Mouse (Mus musculus) gastrocnemius, postnatal 25 days (tissue): ENCODE measurements around the gene Naa60. TPM values are rescaled to one million over a fixed set of nuclear protein-coding genes. Genes with fewer than 3 reads are reported as not detected.
"Not testable (repeated sequence)": the region's sequence is repeated elsewhere in the genome, so short reads cannot be mapped to it uniquely, and the experiment has no call there.

ENCODE experiments used
- DNase-seq: peaks from one replicate; pipeline ENCODE4 v3.0.0; 2022
- long read RNA-seq, 2 experiments: library from polyadenylated mRNA; stranded (forward); transcript quantifications; one replicate each; pipeline ENCODE4 v2.0.0; 2021
- total RNA-seq, 2 experiments: library from RNA; stranded (reverse); gene quantifications; 1 replicate in 1 of 2; 2 replicates in 1 of 2; pipeline ENCODE4 v1.2.3; 2021

Naa60 gene
- total RNA-seq, result 10 to 100 TPM; 22.7 to 29.7 TPM
- long read RNA-seq, experiment 1, transcript Naa60-212 (7 exons, 2,424 nt), result major isoform, 9 of 18 reads
- long read RNA-seq, experiment 1, partial matches to known transcripts, result 0 of 18 reads
- long read RNA-seq, experiment 1, other reads (novel, unspliced or antisense), result 9 of 18 reads
- long read RNA-seq, experiment 2, transcript Naa60-212 (7 exons, 2,424 nt), result major isoform, 13 of 28 reads
- long read RNA-seq, experiment 2, partial matches to known transcripts, result 5 of 28 reads
- long read RNA-seq, experiment 2, other reads (novel, unspliced or antisense), result 9 of 28 reads

GRCm38 (mm10) chr16:3872216-3873047 is at the start of gene Naa60:
Gene Naa60, plus strand, starts transcription at chr16:3872375.
- DNase-seq, result peak; percentile 92

- no peak for DNase-seq
These were observed 44.2 kb upstream of the Naa60 start for GRCm38 (mm10) chr16:3828021-3828420.

- DNase-seq, result no peak
These were observed 42.4 kb upstream of the Naa60 start for GRCm38 (mm10) chr16:3829727-3830126.

GRCm38 (mm10) chr16:3830588-3831109 is 41.5 kb upstream of the Naa60 start, which contains the start of gene Olfr15:
Gene Olfr15, plus strand, starts transcription at chr16:3830878.
- no peak for DNase-seq

- no peak for DNase-seq
These were observed 36.7 kb upstream of the Naa60 start for GRCm38 (mm10) chr16:3835461-3835860.

GRCm38 (mm10) chr16:3839157-3839885 is 32.9 kb upstream of the Naa60 start:
- no peak for DNase-seq

GRCm38 (mm10) chr16:3842989-3843388 is 29.2 kb upstream of the Naa60 start:
- no peak for DNase-seq

GRCm38 (mm10) chr16:3843796-3844195 is 28.4 kb upstream of the Naa60 start:
- DNase-seq, result no peak

GRCm38 (mm10) chr16:3846711-3847518 is 25.3 kb upstream of the Naa60 start, which contains the start of gene Zfp174:
Gene Zfp174, plus strand, starts transcription at chr16:3847268.
- peak; percentile 94 for DNase-seq

GRCm38 (mm10) chr16:3847871-3848270 is 24.3 kb upstream of the Naa60 start:
- no peak for DNase-seq

- no peak for DNase-seq
These were observed 23.8 kb upstream of the Naa60 start for GRCm38 (mm10) chr16:3848416-3848815.

GRCm38 (mm10) chr16:3851301-3851700 is 20.9 kb upstream of the Naa60 start:
- DNase-seq, result not testable (repeated sequence)

GRCm38 (mm10) chr16:3852586-3852985 is 19.6 kb upstream of the Naa60 start:
- no peak for DNase-seq

- no peak for DNase-seq
These were observed 17.6 kb upstream of the Naa60 start for GRCm38 (mm10) chr16:3854437-3855182.

GRCm38 (mm10) chr16:3855776-3856175 is 16.4 kb upstream of the Naa60 start:
- DNase-seq, result no peak

- no peak for DNase-seq
These were observed 12.9 kb upstream of the Naa60 start for GRCm38 (mm10) chr16:3859254-3859653.

- DNase-seq, result no peak
These were observed 360 bp upstream of the Naa60 start for GRCm38 (mm10) chr16:3871815-3872214.

- DNase-seq, result no peak
These were observed 4.2 kb downstream of the Naa60 start for GRCm38 (mm10) chr16:3876346-3876745.

- DNase-seq, result peak; percentile 95
These were observed 12.3 kb downstream of the Naa60 start, which contains the start of the genes Zfp597 and Gm20695 for GRCm38 (mm10) chr16:3884201-3885064. Gene Zfp597, minus strand, starts transcription at chr16:3884561. Gene Gm20695, plus strand, starts transcription at chr16:3884648.
